Mouse (Mus musculus) midbrain, embryonic 15.5 days (tissue): ENCODE data around the gene Hnrnph2. TPM values are rescaled to one million over a fixed set of nuclear protein-coding genes. Genes with fewer than 3 reads are reported as not detected.
A peak's percentile ranks its signal among the peaks of the same experiment; 100 is the strongest.

ENCODE experiments used
- ATAC-seq: fragments of 200-750 bp; cut with Nextera tagmentation; replicated peaks from 2 replicates; pipeline ENCODE4 v1.8.0; 2017; ENCODE audit warnings: moderate TSS enrichment
- H3K27ac ChIP-seq: fragments of 300-500 bp; sonication (generic); 2 replicates; pipeline ENCODE4 v1.5.1; 2015; ENCODE audit warnings: mild to moderate bottlenecking, inconsistent platforms
- H3K27me3 ChIP-seq: fragments of 300-500 bp; sonication (generic); replicated peaks from 2 replicates; pipeline ENCODE4 v1.6.1; 2015; ENCODE audit warnings: inconsistent platforms
- H3K36me3 ChIP-seq: fragments of 300-500 bp; sonication (generic); replicated peaks from 2 replicates; pipeline ENCODE4 v1.6.1; 2015; ENCODE audit warnings: inconsistent platforms
- H3K4me1 ChIP-seq: fragments of 300-500 bp; sonication (generic); 2 replicates; pipeline ENCODE4 v1.6.1; 2015; ENCODE audit warnings: inconsistent platforms
- H3K4me2 ChIP-seq: fragments of 300-500 bp; sonication (generic); 2 replicates; pipeline ENCODE4 v1.6.1; 2015; ENCODE audit warnings: inconsistent platforms, mild to moderate bottlenecking, moderate library complexity
- H3K4me3 ChIP-seq: fragments of 300-500 bp; sonication (generic); 2 replicates; pipeline ENCODE4 v1.5.1; 2015; ENCODE audit warnings: mild to moderate bottlenecking, inconsistent platforms
- H3K9ac ChIP-seq: fragments of 300-500 bp; sonication (generic); 2 replicates; pipeline ENCODE4 v1.6.1; 2015; ENCODE audit warnings: mild to moderate bottlenecking, inconsistent platforms
- H3K9me3 ChIP-seq: fragments of 300-500 bp; sonication (generic); 2 replicates; pipeline ENCODE4 v1.6.1; 2016; ENCODE audit warnings: inconsistent platforms
- WGBS: fragments of 180-500 bp; shearing (Covaris S2); methylation state at CpG from one replicate; pipeline ENCODE4 v1.1.7; 2015; ENCODE audit warnings: mixed read lengths; 5-methylcytosine and 5-hydroxymethylcytosine counted together
- polyA plus RNA-seq: library from polyadenylated mRNA; unstranded; fragments of >200 nt; fragmentation: Nextera tagmentation; extraction: Ambion mirVana; gene quantifications from 2 replicates; pipeline ENCODE4 v1.2.1, GENCODE M21; 2015

Gene Hnrnph2
- polyA plus RNA-seq, 1 experiment from 2014 or later: 145 TPM

DNA sequence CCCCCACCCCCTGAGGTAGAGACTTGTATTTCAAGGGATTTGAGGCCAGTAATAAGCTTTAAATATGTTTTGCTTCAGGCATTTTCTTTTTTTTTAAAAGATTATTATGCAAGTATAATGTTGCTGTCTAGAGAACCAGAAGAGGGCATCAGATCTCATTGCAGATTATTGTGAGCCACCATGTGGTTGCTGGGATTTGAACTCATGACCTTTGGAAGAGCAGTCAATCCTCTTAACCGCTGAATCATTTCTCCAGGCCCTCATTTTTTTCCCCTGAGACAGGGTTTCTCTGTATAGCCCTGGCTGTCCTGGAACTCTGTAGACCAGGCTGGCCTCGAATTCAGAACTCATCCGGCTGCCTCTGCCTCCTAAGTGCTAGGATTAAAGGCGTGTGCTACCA is 12.7 kb upstream of the Hnrnph2 start:
- Histone ChIP-seq H3K27me3 (no peaks in the 10 kb centered on the region), H3K4me1 (peaks cover 8% of the 10 kb centered on the region; the same call in 1 of the 2 replicates), H3K36me3 (no peaks in the 10 kb centered on the region), H3K9ac (no peak overlapping the region), H3K4me3 (no peak overlapping the region), H3K4me2 (no peak overlapping the region), H3K27ac (no peak overlapping the region), H3K9me3 (no peaks in the 10 kb centered on the region)
- ATAC-seq: no peak
- whole genome bisulfite sequencing: 81% methylated on average over 4 of the region's 4 CpGs

DNA sequence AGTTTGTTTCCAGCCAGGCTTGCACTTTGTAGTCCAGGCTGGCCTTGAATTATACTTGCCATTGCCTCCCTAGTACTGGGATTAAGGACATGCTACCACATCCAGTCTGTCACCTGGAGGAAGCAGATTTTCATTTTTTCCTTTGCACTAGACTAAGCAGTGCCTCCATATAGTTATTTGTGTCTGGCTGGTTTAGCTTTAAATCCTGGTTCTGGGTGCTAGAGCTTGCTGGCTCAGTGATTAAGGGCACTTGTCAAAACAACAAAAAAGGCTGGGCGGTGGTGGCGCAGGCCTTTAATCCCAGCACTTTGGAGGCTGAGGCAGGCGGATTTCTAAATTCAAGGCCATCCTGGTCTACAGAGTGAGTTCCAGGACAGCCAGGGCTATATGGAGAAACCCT is 12.0 kb upstream of the Hnrnph2 start:
- H3K9ac ChIP-seq: no peak overlapping the region
- ATAC-seq: no peak
- H3K9me3 ChIP-seq: no peaks in the 10 kb centered on the region
- no peak overlapping the region for H3K27ac ChIP-seq
- no peaks in the 10 kb centered on the region for H3K27me3 ChIP-seq
- 89% methylated on average over 3 of the region's 3 CpGs for WGBS
- no peaks in the 10 kb centered on the region for H3K36me3 ChIP-seq
- peaks cover 8% of the 10 kb centered on the region; the same call in 1 of the 2 replicates for H3K4me1 ChIP-seq
- H3K4me2 ChIP-seq: no peak overlapping the region
- no peak overlapping the region for H3K4me3 ChIP-seq

DNA sequence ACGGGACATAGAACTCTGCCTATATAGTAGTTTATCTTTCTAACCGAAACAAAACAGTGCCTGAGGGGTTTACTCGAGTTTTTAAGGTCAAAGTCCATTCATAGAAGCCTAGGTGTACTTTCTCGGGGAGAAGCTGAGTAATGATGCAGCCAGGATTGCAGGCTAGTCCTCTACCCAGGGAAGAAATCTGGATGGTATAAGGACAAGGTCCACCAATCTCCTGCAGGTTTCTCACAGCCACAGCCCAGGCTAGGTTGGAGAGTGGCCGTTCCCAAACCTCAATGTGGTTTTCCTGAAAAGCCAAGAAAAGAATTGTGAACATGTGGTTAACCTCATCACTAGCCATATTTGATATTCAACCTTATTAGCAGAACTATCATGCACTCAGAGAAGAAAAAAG is 11.1 kb upstream of the Hnrnph2 start:
- Histone ChIP-seq H3K4me1 (peaks cover 8% of the 10 kb centered on the region; the same call in 1 of the 2 replicates), H3K9ac (no peak overlapping the region), H3K27ac (no peak overlapping the region), H3K4me2 (no peak overlapping the region), H3K9me3 (no peaks in the 10 kb centered on the region), H3K4me3 (no peak overlapping the region), H3K27me3 (no peaks in the 10 kb centered on the region), H3K36me3 (no peaks in the 10 kb centered on the region)
- ATAC-seq: no peak
- 69% methylated on average over 5 of the region's 5 CpGs for WGBS

DNA sequence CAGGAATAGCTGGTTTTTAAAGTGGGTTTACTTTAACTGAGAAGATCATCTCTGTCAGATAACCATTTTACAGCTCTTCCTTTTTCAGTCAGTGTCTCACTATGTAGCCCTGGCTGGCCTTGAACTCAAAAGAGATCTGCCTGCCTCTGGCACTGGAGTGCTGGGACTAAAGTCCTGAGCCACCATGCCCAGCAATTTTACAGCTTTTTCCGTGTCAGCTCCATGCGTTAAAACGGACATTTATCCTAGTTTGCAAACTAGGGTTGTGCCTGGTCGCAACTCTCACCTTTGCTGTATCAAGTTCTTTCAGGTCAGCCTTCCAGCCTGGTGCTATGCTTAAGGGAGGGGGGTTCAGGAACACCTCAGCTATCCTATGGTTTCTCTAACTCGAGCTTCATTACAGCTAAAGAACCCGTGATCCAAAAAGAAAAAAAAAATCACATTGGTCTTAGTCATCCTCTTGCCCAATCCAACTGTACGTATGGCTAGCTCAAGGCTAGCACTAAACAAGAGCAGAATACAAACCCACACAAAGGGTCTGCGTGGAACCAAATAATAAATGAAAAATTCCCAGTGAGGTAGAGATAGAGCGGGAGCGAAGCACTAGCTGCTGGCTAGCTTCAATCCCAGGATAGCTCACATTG is 935 bp upstream of the Hnrnph2 start:
- Histone ChIP-seq H3K4me2 (peak overlapping the region; percentile 53), H3K9ac (peak overlapping the region; percentile 40), H3K36me3 (no peaks in the 10 kb centered on the region), H3K4me3 (peak overlapping the region; percentile 53), H3K27me3 (no peaks in the 10 kb centered on the region), H3K4me1 (peaks cover 14% of the 10 kb centered on the region), H3K9me3 (no peaks in the 10 kb centered on the region), H3K27ac (peak overlapping the region; percentile 79)
- WGBS: 33% methylated on average over 10 of the region's 10 CpGs
- ATAC-seq: peak; percentile 7; the same call in 1 of the 2 replicates

DNA sequence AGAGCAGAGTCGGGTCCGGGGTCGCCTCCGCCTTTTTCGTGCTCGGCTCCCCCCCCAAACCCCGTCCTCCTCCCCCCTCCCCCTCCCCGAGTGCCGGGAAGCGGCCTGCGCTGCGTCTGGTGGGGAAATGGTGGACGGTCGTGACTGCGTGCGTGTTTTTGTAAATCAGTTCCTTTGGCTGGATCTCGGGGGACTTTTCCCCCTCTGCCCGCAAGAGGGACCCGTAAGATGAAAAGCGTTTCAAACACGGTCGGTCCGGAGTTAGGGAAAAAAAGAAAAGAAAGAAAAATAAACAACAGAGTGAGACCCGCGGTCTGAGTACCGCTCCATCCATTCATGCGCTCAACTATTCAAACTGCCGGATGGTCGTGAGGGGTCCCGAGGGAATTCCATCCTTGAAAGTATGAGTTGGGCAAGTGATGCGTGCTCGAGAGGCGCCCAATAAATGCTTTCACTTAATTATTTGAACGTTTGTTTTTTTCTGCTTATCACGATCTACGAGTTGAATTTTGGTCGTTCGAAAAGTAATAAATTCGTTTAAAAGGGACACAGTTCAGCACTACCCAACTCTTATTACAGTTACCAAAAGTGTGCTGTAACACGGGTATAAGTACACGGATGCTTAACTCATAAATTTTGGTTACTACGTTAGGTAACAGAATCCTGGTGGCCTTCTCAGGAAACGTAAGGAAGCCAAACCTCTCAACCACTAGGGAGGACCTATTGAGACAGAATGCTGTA is 571 bp downstream of the Hnrnph2 start:
- Histone ChIP-seq H3K27ac (peak overlapping the region; percentile 94), H3K4me3 (peak overlapping the region; percentile 53), H3K4me2 (peak overlapping the region; percentile 52), H3K4me1 (peaks cover 14% of the 10 kb centered on the region), H3K9ac (peak overlapping the region; percentile 52), H3K9me3 (no peaks in the 10 kb centered on the region), H3K36me3 (no peaks in the 10 kb centered on the region), H3K27me3 (no peaks in the 10 kb centered on the region)
- 24% methylated on average over 39 of the region's 43 CpGs for WGBS
- peak; percentile 87 for ATAC-seq

DNA sequence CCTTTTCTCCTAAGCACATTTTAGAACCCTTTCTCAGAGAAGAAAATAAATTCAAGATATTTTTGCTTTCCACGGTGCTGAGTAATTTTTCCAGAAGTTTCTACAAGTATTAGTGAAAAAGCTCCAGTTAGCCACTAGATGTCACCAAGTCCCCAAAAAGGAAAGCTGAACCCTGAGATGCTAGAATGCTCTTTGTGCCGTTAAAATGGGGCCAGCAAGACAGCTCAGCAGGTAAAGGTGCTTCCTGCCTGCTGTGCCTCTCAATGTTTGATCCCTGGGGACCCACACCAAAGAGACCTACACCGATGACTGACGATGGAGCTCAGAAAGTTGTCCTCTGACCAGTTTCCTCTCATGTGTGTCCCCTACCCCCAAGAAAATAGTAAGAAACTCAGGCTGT is 8.5 kb downstream of the Hnrnph2 start:
- WGBS: 34% methylated on average over 4 of the region's 4 CpGs
- H3K4me1 ChIP-seq: no peaks in the 10 kb centered on the region; the same call in 1 of the 2 replicates
- no peaks in the 10 kb centered on the region for H3K36me3 ChIP-seq
- no peaks in the 10 kb centered on the region for H3K27me3 ChIP-seq
- H3K9ac ChIP-seq: no peak overlapping the region
- H3K27ac ChIP-seq: no peak overlapping the region
- peak; percentile 27 for ATAC-seq
- no peak overlapping the region for H3K4me3 ChIP-seq
- H3K9me3 ChIP-seq: no peaks in the 10 kb centered on the region
- no peak overlapping the region for H3K4me2 ChIP-seq

DNA sequence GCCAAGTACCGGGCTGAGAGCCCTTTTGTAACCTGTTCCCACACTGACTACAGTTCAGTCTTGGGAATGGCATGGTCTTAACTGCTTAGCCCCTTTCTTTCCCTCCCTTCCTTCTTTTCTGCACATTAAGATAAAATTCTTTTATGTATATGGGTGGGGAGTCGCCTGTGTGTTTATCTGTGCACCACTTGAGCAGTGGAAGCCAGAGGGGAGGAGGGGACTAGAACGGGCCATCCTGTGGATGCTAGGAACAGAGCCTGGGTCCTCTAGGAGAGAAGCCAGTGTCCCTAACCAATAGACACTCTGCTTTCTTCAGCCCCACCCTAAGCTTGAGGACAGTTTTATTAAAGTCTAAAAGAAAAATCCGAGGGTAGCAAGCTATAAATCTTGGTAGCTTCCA is 10.0 kb downstream of the Hnrnph2 start:
- Histone ChIP-seq H3K27me3 (no peaks in the 10 kb centered on the region), H3K4me3 (no peak overlapping the region), H3K27ac (no peak overlapping the region), H3K9me3 (no peaks in the 10 kb centered on the region), H3K9ac (no peak overlapping the region), H3K4me1 (no peaks in the 10 kb centered on the region; the same call in 1 of the 2 replicates), H3K4me2 (no peak overlapping the region), H3K36me3 (no peaks in the 10 kb centered on the region)
- ATAC-seq: no peak
- 90% methylated on average over 4 of the region's 4 CpGs for WGBS

DNA sequence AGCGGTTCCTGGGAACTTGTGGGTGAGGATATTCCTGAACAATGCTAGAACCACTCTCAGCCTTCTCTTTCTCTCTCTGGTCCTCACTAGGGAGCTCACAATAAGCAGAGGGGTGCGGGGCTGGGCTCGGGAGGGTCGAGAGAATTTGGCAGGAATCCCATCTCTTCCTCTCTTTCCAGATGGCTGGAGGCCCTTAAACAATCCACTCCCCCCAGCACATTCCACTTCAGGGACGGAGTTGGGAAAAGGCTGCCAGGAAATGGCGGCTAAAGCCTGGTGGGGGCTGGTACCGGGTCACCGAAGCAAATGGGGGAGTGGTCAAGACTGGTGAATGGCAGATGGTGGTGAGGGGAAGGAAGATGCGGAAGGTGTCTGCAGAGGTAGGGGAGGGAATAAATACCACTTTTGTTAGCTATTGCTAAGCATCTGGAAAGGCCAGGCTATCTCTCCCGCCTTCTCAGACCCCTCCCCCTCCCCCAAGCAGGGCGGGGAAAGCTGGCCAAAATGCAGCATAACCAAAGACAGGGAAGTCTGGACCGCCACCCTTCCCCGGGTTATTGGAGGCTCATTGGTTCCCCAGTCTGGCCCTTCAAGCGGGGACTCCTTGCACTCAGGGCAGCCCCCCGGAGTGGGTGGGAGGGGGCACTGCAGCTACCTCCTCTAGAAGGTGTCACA is 11.4 kb downstream of the Hnrnph2 start:
- WGBS: 14% methylated on average over 15 of the region's 15 CpGs
- H3K4me3 ChIP-seq: peak overlapping the region; percentile 31
- H3K27me3 ChIP-seq: no peaks in the 10 kb centered on the region
- no peaks in the 10 kb centered on the region; the same call in 1 of the 2 replicates for H3K4me1 ChIP-seq
- ATAC-seq: peak; percentile 88
- H3K9ac ChIP-seq: peak overlapping the region; percentile 29
- H3K9me3 ChIP-seq: no peaks in the 10 kb centered on the region
- peak overlapping the region; percentile 50 for H3K4me2 ChIP-seq
- no peaks in the 10 kb centered on the region for H3K36me3 ChIP-seq
- H3K27ac ChIP-seq: peak overlapping the region; percentile 81

DNA sequence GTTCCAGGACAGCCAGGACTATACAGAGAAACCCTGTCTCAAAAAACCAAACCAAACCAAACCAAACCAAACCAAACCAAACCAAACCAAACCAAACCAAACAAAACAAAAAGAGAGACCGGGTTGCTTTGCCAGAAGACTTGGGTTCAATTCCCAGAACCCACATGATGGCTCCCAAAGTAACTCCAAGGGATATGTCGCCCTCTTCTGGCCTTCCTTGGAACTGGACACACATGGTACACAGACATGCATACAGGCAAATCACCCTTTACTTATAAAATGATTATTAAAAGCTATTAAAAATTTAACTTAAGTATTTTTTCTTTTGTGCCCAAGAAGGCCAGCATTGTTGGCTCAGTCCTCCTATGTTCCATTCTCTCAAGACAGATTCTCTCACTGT is 13.3 kb downstream of the Hnrnph2 start:
- no peaks in the 10 kb centered on the region for H3K36me3 ChIP-seq
- H3K27me3 ChIP-seq: no peaks in the 10 kb centered on the region
- H3K4me3 ChIP-seq: no peak overlapping the region
- no peaks in the 10 kb centered on the region; the same call in 1 of the 2 replicates for H3K4me1 ChIP-seq
- H3K9ac ChIP-seq: no peak overlapping the region
- 56% methylated on average over 2 of the region's 2 CpGs for WGBS
- H3K4me2 ChIP-seq: no peak overlapping the region
- H3K9me3 ChIP-seq: no peaks in the 10 kb centered on the region
- ATAC-seq: no peak
- no peak overlapping the region for H3K27ac ChIP-seq

DNA sequence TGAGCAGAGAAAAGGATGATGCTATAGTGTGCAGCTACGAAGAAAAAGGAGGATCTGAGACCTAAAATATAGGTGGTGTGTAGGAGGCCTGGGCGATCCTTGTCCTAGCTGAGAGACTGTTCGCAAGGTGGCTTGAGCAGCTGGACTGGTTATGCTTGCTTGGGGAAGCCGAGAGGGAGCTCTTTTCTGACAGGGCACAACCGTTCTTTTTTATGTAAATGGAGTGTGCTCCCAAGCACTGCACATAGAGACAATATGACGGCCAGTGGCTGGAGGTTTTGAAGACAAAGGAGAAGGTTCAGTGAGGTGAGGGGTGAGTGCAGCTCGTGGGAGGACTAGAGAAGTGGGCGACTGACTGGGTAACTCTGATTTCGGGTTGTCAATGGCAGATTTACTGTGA is 18.7 kb downstream of the Hnrnph2 start:
- peaks cover 5% of the 10 kb centered on the region; the same call in 1 of the 2 replicates for H3K4me1 ChIP-seq
- peak overlapping the region; percentile 79 for H3K27ac ChIP-seq
- H3K27me3 ChIP-seq: 0 out of 2 replicates have a peak, but pooled peaks cover 7% of the 10 kb centered on the region
- WGBS: 34% methylated on average over 9 of the region's 9 CpGs
- H3K4me3 ChIP-seq: no peak overlapping the region
- H3K36me3 ChIP-seq: no peaks in the 10 kb centered on the region
- no peak overlapping the region for H3K9ac ChIP-seq
- ATAC-seq: peak; percentile 75
- H3K4me2 ChIP-seq: 0 out of 2 replicates have a peak overlapping the region, but pooled peaks have one; percentile 3
- no peaks in the 10 kb centered on the region for H3K9me3 ChIP-seq

DNA sequence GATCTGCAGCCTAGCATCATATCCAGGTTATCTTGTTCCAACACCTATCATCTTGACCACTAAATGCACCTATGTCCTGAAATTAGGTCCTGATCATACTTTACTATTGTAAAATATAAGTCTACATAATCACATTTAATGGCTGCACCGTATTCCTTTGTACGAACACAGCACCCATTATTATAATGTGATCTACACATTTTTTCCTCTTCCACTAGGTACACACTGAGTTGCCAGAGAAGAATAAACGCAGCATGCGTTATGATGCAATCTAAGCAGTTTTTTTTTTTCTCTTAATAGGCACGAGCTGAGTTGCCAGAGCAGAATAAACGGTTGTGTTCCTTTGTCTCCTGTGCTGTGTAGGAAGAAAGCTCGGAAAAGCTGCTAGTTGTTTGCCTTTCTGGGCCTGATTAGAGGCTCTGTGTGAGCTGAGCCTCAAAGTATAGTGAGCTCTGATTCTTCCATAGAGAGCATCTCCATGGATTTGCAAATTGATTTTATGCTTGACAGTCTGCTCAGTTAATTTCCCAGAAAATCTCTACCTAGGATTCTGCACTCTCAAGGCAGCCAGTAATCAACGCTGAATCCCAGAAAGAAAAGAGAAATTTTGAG is 19.4 kb downstream of the Hnrnph2 start:
- Histone ChIP-seq H3K4me3 (no peak overlapping the region), H3K27me3 (0 out of 2 replicates have a peak, but pooled peaks cover 7% of the 10 kb centered on the region), H3K4me2 (peak overlapping the region; percentile 3; the same call in 1 of the 2 replicates), H3K9me3 (no peaks in the 10 kb centered on the region), H3K4me1 (peaks cover 5% of the 10 kb centered on the region; the same call in 1 of the 2 replicates), H3K27ac (peak overlapping the region; percentile 79), H3K36me3 (no peaks in the 10 kb centered on the region), H3K9ac (no peak overlapping the region)
- WGBS: 29% methylated on average over 8 of the region's 8 CpGs
- peak; percentile 88 for ATAC-seq

DNA sequence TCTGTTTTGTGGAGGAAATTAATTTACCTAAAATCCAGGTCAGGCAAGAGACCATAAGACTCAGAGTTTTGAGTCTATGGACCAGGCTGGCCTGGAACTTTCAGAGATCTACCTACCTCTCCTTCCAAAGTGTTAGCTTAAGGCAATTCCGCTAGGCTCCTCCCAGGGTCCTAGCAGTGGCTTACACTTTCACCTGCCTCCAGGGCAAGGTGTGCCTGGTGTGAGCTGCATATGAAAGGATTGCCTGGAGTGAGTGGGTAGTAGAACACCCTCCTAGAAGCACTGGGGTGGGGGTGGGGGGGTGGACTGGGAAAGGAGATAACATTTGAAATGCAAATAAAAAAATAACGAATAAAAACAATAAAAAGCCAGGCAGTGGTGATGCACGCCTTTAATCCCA is 20.7 kb downstream of the Hnrnph2 start:
- Histone ChIP-seq H3K36me3 (no peaks in the 10 kb centered on the region), H3K4me1 (peaks cover 5% of the 10 kb centered on the region; the same call in 1 of the 2 replicates), H3K9me3 (no peaks in the 10 kb centered on the region), H3K4me3 (no peak overlapping the region), H3K27ac (no peak overlapping the region), H3K9ac (no peak overlapping the region), H3K27me3 (0 out of 2 replicates have a peak, but pooled peaks cover 7% of the 10 kb centered on the region), H3K4me2 (no peak overlapping the region)
- 74% methylated on average over 3 of the region's 3 CpGs for WGBS
- ATAC-seq: no peak
